Mouse (Mus musculus): Measurements from ENCODE around the gene Mrtfa. TPM values are rescaled to one million over a fixed set of nuclear protein-coding genes. Genes with fewer than 3 reads are reported as not detected.

The Mrtfa gene
- total RNA-seq, 2 experiments from 2014 or later: 8.2 to 9.1 TPM

DNA sequence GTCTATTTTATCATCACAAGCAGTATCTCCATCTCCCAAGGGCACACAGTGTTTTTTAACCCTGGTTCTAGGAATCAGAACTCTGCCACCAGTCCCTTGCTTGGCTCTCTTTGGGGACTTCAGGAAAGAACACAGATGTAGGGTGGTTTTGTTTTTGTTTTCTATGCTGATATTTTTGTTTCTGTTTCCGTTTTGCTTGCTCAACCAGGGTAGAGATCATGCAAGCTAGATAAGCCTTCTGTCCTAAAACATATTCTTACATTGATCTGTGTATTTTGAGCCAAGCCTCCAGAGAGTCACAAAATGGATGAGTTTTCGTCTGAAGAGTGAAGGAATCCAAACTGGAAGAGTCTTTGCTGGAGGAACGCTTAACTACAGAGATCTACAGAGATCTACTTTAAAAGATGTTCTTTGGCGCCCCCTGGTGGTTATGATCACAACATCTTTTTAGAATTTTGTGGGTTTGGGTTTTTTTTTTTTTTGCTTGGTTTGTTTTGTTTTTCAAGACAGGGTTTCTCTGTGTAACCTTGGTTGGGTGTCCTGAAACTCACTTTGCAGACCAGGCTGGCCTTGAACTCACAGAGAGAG is 8.9 kb upstream of the Mrtfa start:
- intact Hi-C loops (cut with DNase I): loop anchor here (1.0 to 10.0 kb wide), 3 partner anchors 122 to 495 kb away; no protein-coding TSS in a partner anchor
- no peak for DNase-seq (ENCODE audit: low spot score)

DNA sequence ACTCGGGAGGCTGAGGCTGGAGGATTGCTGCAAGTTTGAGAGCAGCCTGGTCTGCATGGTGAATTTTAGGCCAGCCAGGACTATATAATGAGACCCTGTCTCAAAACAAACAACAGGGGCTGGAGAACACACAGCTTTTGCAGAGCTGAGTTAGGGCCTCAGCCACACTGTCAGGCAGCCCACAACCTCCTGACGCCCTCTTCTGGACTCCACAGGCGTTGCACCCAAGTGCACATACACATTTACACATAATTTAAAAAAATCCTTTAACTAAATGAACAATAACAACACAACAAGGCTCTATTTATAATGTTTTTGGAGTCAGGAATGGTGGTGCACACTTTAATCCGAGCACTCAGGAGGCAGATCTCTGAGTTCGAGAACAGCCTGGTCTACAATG is 7.9 kb upstream of the Mrtfa start:
- DNase-seq (ENCODE audit: low spot score): no peak
- intact Hi-C loops (cut with DNase I): loop anchor here (5.0 to 10.0 kb wide), 2 partner anchors 121 to 494 kb away; no protein-coding TSS in a partner anchor

DNA sequence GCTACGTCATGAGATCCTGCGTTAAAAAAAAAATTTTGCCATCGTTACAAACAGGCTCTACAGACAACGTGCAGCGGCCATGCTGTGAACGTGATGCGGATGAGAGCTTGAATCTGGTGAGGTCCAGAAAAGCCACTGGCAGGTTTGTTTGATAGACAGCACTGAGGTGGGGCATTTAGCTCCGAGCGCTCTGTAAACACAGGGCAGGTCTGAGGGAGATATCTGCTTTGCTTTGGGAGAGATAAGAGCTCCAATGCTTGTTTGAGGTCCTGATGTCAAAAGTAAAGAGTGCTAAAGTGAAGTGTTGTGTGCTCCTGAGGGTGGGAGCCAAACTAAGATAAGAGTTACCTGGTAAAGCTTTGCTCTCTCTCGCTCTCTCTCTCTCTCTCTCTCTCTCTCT is 6.6 kb upstream of the Mrtfa start:
- intact Hi-C loops (cut with DNase I): loop anchor here (5.0 to 10.0 kb wide), 2 partner anchors 120 to 492 kb away; no protein-coding TSS in a partner anchor
- no peak for DNase-seq (ENCODE audit: low spot score)

DNA sequence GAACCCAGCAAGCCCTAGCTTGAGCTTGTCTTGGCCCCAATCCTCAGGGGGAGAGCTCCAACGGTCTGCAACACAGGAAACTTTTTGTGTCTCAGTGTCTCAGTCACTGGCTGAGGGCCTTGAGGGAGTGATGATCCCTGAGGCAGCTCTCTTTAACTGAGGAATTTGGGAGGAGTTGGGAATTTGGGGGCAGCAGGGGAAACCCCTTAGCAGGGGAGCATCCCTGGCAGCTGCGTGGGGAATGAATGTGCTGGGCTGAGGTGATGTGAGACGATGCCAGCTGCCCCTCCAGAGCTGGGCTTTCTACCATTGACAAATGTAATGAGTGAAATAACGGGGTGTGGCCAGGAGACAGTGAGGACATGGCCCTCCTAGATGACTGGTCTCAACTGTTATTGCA is 4.9 kb upstream of the Mrtfa start:
- intact Hi-C loops (cut with DNase I): loop anchor here (5.0 to 10.0 kb wide), 2 partner anchors 118 to 491 kb away; no protein-coding TSS in a partner anchor
- DNase-seq (ENCODE audit: low spot score): no peak

DNA sequence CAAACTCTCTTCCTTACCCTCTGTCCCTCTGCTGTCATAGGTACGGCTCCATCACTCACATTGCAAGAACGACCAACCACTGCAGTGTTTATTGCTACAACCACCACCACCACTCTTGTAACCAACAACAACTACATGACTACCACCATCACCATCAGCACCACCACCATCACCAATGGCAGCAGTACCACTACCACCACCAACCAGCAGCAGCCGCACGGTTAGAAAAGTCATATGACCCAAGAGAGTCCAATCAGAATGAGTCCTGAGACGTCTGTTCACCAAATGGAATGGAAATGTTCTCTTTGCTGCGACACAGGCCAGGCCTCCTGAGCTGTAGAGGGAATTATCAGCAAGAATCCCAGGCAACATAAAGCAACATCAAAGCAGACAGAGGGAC is 4.2 kb upstream of the Mrtfa start:
- no peak for DNase-seq (ENCODE audit: low spot score)
- intact Hi-C loops (cut with DNase I): loop anchor here (5.0 to 10.0 kb wide), 2 partner anchors 117 to 490 kb away; no protein-coding TSS in a partner anchor

DNA sequence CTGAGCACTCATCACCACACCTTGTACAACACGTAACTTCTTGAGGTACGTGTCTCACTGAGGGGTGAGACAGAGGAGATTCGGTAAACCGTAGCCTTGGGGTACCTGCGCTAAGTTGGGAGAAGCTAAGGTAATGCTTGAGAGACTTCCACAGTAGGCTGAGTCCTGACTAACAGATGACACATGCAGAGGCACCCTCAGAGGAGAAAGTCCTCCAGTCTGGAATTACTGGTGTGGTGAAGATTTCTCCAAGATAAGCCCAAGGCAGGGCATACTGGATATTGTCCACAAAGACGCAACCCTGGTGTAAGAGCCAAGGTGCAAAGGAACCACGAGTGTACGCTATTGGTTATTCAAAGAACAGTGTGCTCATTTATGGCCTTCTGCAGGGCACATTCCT is 2.3 kb upstream of the Mrtfa start:
- no peak for DNase-seq (ENCODE audit: low spot score)
- intact Hi-C loops (cut with DNase I): loop anchor here (10.0 kb wide), 1 partner anchor 488 kb away; no protein-coding TSS in a partner anchor

DNA sequence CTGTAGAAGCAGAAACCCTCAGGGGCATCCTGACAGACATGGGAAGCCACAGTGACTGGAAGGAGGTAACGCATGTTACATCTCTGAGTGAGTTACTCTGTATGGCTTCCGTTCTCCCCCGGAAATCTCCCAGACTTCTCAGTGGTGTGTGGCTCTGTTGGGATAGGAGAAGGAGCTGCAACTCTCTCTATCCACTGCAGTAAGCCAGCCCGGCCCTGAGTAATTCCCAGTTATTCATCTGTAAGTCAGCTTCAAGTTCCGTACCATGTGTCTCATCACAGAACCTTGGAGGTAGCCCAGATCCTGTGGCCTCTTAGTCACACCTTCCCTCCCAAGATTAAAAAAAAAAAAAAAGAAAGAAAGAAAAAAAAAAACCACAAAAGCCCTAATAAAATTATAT is 1.8 kb upstream of the Mrtfa start:
- DNase-seq (ENCODE audit: low spot score): no peak
- intact Hi-C loops (cut with DNase I): loop anchor here (10.0 kb wide), 1 partner anchor 488 kb away; no protein-coding TSS in a partner anchor

DNA sequence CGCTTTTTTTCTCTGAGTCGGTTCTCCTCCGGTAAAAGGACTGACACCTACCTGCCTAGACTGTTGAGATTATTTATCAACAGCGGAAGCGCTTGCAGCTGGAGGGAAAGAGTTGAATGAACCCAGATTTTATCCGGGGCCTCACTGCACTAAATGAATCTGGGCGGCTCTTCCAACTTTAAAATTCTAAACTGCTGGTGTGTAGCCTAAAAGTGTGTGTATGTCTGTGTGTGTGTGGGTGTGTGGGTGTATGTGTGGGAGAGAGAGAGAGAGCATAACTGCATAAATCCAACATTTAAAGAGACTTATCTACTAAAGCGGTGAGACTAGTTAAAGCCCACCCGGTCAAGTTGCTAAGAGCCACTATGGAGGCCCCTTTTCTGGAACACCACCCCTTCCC is 746 bp upstream of the Mrtfa start:
- DNase-seq (ENCODE audit: low spot score): no peak
- intact Hi-C loops (cut with DNase I): loop anchor here (10.0 kb wide), 1 partner anchor 487 kb away; no protein-coding TSS in a partner anchor

DNA sequence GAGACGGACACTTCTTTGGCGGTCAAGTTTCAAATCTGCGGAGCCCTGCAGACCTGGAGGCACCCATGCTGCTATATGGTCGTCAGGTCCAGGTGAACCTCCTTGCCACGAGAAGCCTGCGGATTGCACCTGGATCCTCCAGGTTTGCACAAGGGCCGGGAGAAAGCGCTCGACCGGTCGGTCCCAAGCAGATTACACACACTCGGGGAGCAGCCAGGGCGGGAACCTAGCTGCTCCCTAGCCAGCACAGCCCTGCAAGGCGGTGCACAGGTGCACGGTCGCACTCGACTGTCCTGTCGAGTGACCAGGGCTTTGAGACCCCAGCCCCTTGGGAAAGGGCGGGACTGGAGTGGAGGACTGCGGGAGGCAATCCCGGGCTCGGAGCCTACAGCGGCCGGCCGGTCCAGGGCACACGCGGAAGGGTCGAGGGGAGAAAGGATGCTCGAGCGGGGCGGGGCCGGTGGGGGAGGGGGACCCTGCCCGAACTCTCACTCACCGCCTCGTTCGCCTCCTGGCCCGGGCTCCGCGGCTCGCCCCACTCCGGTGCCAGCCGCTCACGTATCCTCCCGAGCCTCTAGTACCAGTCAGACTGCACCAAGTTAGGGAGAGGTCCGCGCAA is 437 bp downstream of the Mrtfa start:
- intact Hi-C loops (cut with DNase I): loop anchor here (10.0 kb wide), 1 partner anchor 485 kb away; no protein-coding TSS in a partner anchor
- no peak for DNase-seq (ENCODE audit: low spot score)

DNA sequence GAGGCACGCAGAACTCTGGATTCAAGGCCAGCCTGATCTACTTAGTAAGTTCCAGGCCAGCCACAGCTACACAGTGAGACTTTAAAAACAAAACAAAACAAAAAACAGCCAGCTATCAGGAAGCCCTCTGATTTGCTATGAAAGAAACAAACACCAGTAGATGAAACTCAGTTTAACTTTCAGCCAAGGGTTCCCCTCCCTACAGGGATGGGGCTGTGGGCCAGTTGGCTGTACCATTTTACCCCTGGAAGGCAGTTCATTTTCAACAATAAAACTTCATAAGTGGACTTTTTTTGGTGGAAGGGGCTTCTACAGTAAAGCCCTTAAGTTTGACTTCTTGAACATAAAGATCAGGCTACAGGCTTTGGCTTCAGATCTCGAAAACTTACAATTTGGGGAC is 1.5 kb downstream of the Mrtfa start:
- intact Hi-C loops (cut with DNase I): no loop called here
- no peak for DNase-seq (ENCODE audit: low spot score)

DNA sequence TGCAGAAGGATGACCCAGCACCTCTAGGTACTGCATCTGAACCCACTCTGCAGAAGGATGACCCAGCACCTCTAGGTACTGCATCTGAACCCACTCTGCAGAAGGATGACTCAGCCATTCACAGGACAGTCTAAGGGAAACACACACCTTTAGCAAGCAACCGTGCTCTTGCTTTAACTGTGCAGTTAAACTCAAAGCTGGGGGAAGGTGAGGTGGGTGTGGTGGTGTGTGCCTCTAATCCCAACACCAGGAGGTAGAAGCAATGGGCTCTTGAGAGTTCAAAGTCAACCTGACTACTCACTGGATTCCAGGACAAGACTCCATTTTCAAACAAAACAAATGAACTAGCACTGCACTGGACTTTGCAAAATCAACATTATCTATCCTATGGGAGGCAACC is 5.6 kb downstream of the Mrtfa start:
- intact Hi-C loops (cut with DNase I): no loop called here
- no peak for DNase-seq (ENCODE audit: low spot score)

DNA sequence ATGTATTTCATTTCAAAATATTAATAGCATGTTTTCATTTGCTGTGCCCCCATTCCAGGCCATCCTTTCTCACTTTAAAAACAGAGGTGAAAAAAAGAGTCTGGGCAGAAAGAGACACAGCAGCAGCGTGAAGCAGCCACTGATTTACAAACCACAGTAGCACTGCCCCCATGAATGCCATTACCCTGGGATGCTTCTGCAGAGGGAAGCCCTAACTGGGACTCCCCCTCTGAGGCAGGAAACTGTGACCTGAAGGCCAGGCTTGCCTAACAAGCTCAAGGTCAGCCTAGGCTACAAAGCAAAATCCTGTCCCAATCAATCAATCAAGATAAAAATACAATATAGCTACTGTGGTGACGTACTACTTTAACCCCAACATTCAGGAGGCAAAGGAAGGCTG is 9.3 kb downstream of the Mrtfa start:
- intact Hi-C loops (cut with DNase I): no loop called here
- DNase-seq (ENCODE audit: low spot score): no peak

DNA sequence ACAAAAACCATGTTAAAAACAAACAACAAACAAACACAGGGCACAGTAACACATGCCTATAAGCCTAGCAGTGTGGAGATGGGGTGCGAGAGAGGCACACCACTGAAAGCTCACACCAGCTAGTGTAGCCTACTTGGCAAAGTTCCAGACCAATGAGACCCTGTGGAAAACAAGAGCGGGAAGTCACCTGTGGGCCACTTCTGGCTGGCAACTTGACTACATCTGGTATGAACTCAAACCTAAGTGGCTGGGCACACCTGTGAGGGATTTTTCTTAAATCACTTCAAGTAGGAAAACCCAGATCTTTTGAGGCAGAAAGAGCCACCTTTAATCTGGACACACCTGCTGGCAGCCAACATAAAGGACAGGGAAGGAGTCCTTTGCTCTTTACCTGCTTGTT is 11.0 kb downstream of the Mrtfa start:
- intact Hi-C loops (cut with DNase I): no loop called here
- DNase-seq (ENCODE audit: low spot score): no peak

DNA sequence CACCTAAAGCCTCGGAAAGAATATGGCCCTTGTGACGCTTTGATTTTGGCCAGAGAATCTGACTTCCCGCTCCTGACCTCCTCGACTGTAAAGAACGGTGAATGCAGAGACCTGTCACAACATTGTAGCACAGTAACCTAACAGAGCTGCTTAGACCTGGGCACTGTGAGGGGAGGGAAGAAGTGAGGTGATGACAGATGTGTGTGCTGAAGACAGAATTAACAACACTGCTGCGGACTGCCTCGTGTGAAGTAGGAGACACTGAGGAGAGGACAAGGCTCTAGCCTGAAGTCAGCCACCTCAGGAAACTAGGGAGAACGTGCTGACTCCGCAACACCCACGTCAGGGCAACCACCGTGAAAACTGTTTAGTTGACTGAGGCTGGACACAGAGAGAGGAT is 11.9 kb downstream of the Mrtfa start:
- no peak for DNase-seq (ENCODE audit: low spot score)
- intact Hi-C loops (cut with DNase I): no loop called here

DNA sequence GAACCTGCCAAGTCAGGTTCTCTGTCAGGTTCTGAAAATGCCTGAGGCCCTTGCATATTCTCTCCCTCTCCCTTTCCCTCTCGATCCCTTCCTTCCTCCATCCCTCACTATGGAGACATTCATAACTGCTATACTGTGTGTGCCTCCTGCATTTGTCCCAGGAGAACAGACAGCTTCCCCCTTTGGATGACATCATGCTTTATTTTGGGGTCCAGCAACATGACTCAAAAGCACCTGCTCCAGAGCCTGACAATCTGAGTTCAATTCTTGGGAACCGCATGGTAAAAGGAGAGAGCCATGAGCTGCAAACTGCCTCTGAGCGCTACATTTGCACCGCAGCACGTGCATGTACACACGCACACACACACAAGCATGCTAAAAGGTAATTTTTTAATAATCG is 12.7 kb downstream of the Mrtfa start:
- intact Hi-C loops (cut with DNase I): no loop called here
- DNase-seq (ENCODE audit: low spot score): no peak

DNA sequence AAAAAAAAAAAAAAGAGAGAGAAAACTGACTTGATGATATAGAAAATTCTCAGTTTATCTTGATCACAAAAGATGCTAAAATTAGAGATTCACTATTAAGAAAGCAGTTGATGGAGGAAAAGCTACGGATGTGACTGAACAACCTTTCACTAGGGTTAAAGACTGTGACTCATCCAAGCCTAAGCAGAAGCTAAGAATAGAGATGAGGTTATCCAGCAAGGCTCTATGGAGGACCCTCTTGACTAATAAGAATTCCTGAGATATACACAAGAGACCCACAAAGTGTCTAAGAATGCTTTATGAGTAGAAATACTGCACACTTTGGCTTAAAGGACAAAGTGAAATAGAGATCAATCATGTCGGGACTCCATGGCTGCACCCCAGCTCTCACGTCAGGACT is 14.9 kb downstream of the Mrtfa start:
- intact Hi-C loops (cut with DNase I): no loop called here
- no peak for DNase-seq (ENCODE audit: low spot score)

DNA sequence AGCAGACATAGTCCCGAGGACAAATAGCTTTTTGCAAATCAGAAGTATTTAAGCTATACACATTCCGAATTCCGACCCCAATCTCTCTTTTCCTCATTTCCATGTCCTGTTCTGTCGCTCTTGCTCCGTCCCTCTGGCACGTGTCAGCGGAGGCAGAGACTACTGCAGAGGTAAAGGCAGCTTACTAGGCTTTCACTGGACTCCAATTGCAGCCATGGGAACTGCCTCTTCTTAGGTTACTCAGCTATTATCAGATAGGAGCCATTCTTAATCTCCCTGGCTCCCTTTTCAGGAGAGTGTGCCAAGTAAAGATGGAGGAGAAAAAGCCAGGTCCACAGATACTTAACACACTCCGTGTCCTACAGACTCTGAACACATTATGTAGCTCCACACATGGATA is 18.3 kb downstream of the Mrtfa start:
- intact Hi-C loops (cut with DNase I): no loop called here

DNA sequence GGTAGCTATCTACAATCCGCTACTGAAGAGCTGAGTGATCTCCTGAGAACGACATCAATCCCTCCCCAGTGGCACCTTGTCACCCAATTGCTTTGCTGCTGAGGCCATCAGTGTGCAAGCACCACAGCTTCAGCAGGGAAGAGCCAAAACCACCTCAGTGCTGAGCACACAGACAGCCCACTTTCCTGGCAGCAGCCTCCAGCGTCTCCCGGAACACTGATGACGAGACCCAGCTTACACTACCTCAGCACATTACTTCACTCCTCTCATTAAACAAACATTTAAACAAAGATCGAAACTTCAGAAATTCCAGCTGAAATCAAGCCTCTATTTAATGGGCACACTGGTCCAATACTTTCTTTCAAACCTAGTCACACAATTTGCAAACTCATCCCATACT is 21.8 kb downstream of the Mrtfa start:
- intact Hi-C loops (cut with DNase I): no loop called here
- DNase-seq (ENCODE audit: low spot score): no peak

More for the DNA sequence above, 18.3 kb downstream of the Mrtfa start:
- no peak for DNase-seq (ENCODE audit: low spot score)

DNA sequence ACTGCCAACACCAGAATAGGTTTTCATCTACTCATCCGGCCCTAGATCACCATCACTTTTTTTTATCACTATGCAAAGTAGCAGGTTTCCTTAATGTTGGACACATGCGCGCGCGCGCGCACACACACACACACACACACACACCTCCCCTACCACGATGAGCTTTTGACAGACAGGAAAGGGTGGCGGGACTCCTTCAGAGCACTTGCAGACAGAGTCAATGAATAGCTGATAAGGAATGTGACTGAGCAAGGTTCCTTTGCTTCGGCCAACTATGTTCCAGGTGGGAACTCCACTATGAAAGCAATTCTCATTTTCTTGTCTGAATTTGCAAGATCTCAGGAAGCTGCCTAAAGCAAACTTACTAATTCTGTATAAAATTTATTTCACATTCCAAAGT is 22.7 kb downstream of the Mrtfa start:
- intact Hi-C loops (cut with DNase I): no loop called here
- no peak for DNase-seq (ENCODE audit: low spot score)

DNA sequence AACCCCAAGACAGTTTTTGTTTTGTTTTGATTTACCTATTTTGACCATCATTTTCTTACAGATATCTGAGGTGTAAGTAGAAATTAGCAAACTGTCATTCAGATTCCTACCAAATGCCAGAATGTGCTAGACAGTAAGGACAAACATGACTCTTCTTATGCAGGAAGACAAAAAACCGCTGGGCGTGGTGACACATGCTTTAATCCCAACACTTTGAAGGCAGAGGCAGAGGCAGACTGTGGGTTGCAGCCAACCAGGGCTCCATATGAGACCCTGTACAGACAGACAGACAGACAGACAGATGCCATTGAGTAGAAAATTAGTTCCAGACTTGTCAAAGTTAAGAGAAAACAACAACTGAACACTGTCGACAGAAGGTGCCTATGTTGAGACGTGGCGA is 24.3 kb downstream of the Mrtfa start:
- intact Hi-C loops (cut with DNase I): no loop called here
- DNase-seq (ENCODE audit: low spot score): no peak

DNA sequence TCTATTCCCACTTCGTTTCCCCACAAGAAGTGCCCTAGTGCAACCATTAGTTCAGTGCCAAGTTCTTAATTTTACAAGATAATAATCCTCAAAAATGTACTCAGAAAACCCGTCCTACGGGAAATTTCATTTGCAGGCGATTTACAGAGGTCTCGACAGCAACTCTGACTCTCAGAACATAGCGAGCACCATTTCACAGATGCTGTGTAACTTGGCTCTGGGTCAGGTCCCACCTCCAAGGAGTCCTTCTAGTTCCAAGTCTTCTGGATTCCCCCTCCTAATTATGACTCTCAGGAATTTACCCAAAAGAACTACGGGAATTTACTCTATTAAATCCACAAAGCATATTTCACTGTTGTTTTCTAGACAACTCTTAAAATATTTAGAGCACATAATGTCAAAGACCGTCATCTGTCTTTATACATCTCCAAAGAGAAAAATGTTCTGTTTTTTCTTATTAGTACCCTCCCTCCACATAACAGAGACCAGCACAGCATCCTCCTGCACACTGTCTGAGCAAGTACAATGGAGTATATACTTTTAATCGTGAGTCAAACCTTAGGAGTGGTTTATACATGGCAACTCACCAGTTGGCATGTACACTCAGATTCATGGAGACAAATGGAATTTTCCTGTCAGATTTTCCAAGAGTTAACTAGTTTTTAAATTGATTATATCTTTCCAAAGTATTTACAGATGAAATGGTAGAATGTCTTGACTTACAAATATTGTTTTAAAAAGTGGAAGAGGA is 25.8 kb downstream of the Mrtfa start:
- intact Hi-C loops (cut with DNase I): no loop called here
- no peak for DNase-seq (ENCODE audit: low spot score)

All from heart, postnatal 25 days (tissue).